In genomic region chr3:84431257-84431656, GRCm38 (mm10) we compare ENCODE assay signal across 16 mouse cellular contexts.
"Had no signal": no experiment of that assay in that cellular context is flagged by ENCODE, and none has a peak within 500 bp of the region (broad histone marks: within the 10 kb centered on the region; RNA-seq: fewer than 3 reads in every experiment).

No protein-coding gene starts in this region.

- H3K9ac ChIP-seq: intestine, embryonic 15.5 days; kidney, embryonic 15.5 days; limb, embryonic 12.5 days; liver, embryonic 13.5 days; liver, postnatal 0 days; midbrain, embryonic 12.5 days; neural tube, embryonic 15.5 days had no signal

- H3K9me3 ChIP-seq: intestine, embryonic 15.5 days; kidney, embryonic 15.5 days; limb, embryonic 12.5 days; liver, embryonic 13.5 days; midbrain, embryonic 12.5 days; neural tube, embryonic 15.5 days had no signal

- H3K36me3 ChIP-seq: intestine, embryonic 15.5 days; kidney, embryonic 15.5 days; limb, embryonic 12.5 days; liver, embryonic 13.5 days; midbrain, embryonic 12.5 days; neural tube, embryonic 15.5 days had no signal

- H3K4me2 ChIP-seq: intestine, embryonic 15.5 days; kidney, embryonic 15.5 days; limb, embryonic 12.5 days; liver, embryonic 13.5 days; midbrain, embryonic 12.5 days; neural tube, embryonic 15.5 days had no signal

- DNase-seq: kidney, adult 2 months; kidney, postnatal 14 days; liver; liver, embryonic 13.5 days; liver, postnatal 0 days; right cerebral cortex, adult 18-20 months; right cerebral cortex, postnatal 25 days; thymus, adult 2 months; thymus, postnatal 25 days had no signal

- ATAC-seq: intestine, embryonic 15.5 days; liver, postnatal 0 days had no signal

- H3K4me3 ChIP-seq: intestine, embryonic 15.5 days; kidney, embryonic 15.5 days; limb, embryonic 12.5 days; liver, embryonic 13.5 days; megakaryocyte, embryonic 14.5 days; midbrain, embryonic 12.5 days; neural tube, embryonic 15.5 days had no signal

- H3K27me3 ChIP-seq: intestine, embryonic 15.5 days; kidney, embryonic 15.5 days; limb, embryonic 12.5 days; midbrain, embryonic 12.5 days; neural tube, embryonic 15.5 days had no signal

- H3K27ac ChIP-seq: intestine, embryonic 15.5 days; kidney, embryonic 15.5 days; limb, embryonic 12.5 days; liver, embryonic 13.5 days; macrophage; midbrain, embryonic 12.5 days; neural tube, embryonic 15.5 days had no signal
